Mouse (Mus musculus) olfactory bulb, adult 2 months (tissue): Measurements from ENCODE around the gene Uspl1.

Source experiments
- CTCF ChIP-seq: fragments of 200-500 bp; IDR thresholded peaks from 2 replicates; pipeline ENCODE4 v1.5.1; 2012; ENCODE audit warnings: low read depth, mild to moderate bottlenecking, low read length, moderate library complexity; ENCODE audit not compliant: insufficient read depth
- POLR2A ChIP-seq: fragments of 200-500 bp; IDR thresholded peaks from 2 replicates; pipeline ENCODE4 v1.6.1; 2012; ENCODE audit warnings: mild to moderate bottlenecking, low read depth, low read length, moderate library complexity; ENCODE audit not compliant: insufficient read depth

GRCm38 (mm10) chr5:149237221-149237950 is 53.2 kb downstream of the Uspl1 start:
- TF ChIP-seq POLR2A (no peak), CTCF (no peak)
